Mouse (Mus musculus) CD4-positive, CD25-positive, alpha-beta regulatory T cell (primary cell): ENCODE results near the gene Gpr39. TPM values are rescaled to one million over a fixed set of nuclear protein-coding genes. Genes with fewer than 3 reads are reported as not detected.

Experiments
- polyA plus RNA-seq: library from polyadenylated mRNA; unstranded; fragments of 100-300 nt; shearing (Covaris generic); gene quantifications from one replicate; pipeline ENCODE4 v1.2.1, GENCODE M21; 2017

Gpr39 gene
- not detected for polyA plus RNA-seq

GRCm38 (mm10) chr1:125676790-125677273, at the start of gene Gpr39:
Gene Gpr39, plus strand, starts transcription at chr1:125676995.

GRCm38 (mm10) chr1:125912601-125913600, 236.1 kb downstream of the Gpr39 start, which contains the start of gene Lypd1:
Gene Lypd1, minus strand, starts transcription at chr1:125913101.

Other genes with a start within 250 kb of the Gpr39 start
- 1,167 TPM for gene Actr3, start 241.3 kb upstream of the Gpr39 start, polyA plus RNA-seq
- gene Slc35f5, start 116.4 kb upstream of the Gpr39 start, polyA plus RNA-seq = 1.6 TPM
- 0.68 TPM for gene Lypd1, start 236.1 kb downstream of the Gpr39 start, polyA plus RNA-seq